Mouse (Mus musculus) heart, adult 8-10 months (tissue): Measurements from ENCODE around the gene Deaf1. TPM values are rescaled to one million over a fixed set of nuclear protein-coding genes. Genes with fewer than 3 reads are reported as not detected.

Source experiments
- DNase-seq: peaks from one replicate; pipeline ENCODE4 v3.0.0; 2022; ENCODE audit warnings: low spot score
- total RNA-seq, 4 experiments: library from RNA; stranded (reverse); gene quantifications; 2 replicates each; pipeline ENCODE4 v1.2.4; 2022

Deaf1 gene
- total RNA-seq, 4 experiments from 2014 or later, result 10.8 to 14.7 (median 12.7) TPM

DNA sequence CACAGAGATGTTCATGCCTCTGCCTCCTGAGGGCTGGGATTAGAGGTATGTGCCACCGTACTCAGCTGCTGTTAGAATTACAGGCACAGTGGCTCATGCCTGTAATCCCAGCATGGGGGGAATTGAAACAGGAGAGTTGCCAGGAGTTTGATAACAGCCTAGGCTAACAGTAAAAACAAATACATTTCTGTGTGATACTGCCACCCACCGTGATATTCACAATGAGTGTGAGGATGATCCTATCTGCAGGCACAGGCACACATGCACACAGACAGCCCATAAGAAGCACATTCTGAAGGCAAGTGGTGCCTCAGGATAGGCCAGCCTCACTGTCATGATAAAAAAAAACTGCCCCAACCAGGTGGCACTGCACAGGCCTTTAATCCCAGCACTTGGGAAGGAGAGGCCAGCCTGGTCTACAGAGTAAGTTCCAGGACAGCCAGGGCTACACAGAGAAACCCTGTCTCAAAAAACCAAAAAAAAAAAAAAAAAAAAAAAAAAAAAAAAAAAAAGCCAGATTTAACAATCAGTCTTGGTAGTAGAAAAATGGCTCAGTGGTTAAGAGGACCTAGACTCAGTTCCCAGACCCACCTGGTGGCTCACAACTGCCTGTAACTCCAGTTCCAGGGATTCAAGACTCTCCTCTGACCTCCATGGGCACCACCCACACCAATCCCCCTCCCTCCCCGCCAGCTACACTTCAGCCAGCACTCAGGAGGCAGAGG lies 29.4 kb downstream of the Deaf1 start:
- no peak for DNase-seq

GRCm38 (mm10) chr7:141294479-141294878 lies 33.0 kb downstream of the Deaf1 start:
- no peak for DNase-seq

GRCm38 (mm10) chr7:141293852-141294471 lies 33.5 kb downstream of the Deaf1 start:
- DNase-seq, result no peak

GRCm38 (mm10) chr7:141292583-141293388 lies 34.7 kb downstream of the Deaf1 start:
- no peak for DNase-seq

GRCm38 (mm10) chr7:141291921-141292582 lies 35.4 kb downstream of the Deaf1 start, which contains the start of gene Drd4:
Gene Drd4 (plus strand): TSS chr7:141292006.
- DNase-seq, result no peak

DNA sequence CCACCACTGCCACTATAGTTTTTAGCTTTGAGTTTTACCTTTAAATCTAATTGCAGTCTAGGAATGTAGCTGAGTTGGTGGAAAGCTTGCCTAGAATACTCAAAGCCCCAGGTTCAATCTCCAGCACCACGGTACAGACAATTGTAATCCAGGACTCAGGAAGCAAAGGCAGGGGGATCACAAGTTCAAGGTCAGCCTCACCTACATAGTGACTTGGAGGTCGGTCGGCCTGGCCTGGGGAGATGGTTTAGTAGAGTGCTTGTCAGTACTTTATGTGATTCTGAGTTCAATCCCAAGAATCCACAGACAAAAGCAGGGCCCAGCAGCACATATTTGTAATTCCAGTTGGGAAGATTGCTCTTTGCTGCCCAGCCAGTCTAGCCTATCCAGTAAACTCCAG lies 39.4 kb downstream of the Deaf1 start:
- no peak for DNase-seq

- no peak for DNase-seq
Measured at GRCm38 (mm10) chr7:141282756-141283155, 44.7 kb downstream of the Deaf1 start.

DNA sequence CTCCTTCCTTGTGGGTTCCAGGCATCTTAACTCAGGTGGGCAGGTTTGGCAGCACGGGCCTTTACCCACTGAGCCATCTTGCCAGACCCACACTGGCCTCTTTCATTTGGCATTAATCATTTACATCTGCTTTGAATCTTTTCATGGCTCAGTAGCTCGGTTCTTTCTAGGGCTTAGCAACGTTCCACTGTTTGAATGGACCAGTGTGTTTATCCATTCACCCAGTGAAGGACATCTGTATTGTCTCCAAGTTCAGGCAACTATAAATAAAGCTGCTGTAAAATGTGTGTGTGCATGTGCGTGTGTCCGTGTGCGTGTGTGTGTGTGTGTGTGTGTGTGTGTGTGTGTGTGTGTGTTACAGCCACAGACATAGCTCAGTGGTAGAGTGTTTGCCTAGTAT lies 46.0 kb downstream of the Deaf1 start:
- no peak for DNase-seq

- DNase-seq, result no peak
Measured at GRCm38 (mm10) chr7:141278766-141279590, 48.5 kb downstream of the Deaf1 start, which contains the start of gene Sct. Gene Sct (minus strand): TSS chr7:141279133.

DNA sequence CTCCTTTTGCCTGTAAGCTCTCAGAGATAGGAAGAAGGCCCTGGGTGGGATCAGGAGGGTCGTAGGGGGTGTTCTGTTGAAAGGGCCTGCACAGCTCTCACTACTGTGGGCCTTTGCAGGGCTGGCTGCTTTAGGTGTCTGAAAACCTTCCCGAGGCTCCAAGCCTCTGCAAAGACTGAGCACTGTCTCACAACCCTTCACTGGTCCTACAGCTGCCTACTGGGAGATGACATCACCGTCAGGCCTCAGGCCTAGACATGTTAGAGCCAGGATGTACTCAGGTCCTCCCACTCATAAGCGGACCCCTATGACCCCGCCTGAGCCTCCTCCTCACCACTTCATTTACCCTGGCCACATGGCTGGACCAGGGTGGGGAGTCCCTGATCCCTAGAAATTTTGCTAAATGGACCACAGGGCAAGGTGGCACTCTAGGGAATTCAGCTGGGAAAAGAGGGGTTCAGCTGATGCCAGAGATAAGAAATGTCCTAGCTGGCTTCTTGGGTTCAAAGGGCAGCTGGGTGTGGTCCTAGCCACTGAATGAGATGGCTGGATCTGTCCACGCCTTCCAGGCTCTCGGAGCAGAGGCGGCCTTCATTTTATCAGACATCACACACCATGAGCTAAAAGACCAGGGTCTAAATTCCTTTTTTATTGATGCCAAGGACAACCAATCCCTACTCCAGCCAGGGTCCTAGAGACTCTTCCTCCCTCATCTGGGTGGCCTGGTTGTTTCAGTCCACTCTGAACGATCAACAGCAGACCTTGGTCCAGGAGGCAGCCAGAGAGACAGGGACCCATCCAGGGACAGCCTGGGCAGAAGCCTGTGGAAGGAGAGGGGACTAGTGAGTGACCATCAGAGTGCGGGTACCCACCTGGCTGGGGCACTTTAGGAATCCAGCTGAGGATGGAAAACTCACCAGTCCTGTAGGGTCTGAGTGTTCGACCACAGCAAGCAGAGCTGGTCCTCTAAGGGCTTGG lies 49.5 kb downstream of the Deaf1 start:
- no peak for DNase-seq

DNA sequence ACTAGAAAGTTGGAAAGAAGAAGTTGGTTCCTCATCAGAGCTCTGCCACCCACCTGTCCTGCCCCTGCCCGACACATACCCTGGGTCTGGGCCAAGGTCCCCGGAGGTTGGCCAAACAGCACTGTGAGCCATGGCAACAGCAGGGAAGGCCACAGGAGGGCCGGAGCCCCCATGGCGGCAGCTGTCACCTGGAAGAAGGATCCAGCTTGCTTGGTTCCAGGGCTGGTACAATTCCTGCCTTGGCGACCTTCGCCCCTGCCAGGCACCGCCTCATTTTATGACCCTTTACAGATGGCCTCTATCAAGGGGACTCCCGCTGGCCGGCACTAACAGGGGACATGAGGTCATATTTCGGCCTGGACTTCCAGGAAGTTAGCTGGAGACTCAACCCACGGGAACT lies 50.9 kb downstream of the Deaf1 start, which contains the start of gene Cdhr5:
Gene Cdhr5 (minus strand): TSS at position 241 of the 400 bp plus-strand sequence.
- DNase-seq, result no peak

DNA sequence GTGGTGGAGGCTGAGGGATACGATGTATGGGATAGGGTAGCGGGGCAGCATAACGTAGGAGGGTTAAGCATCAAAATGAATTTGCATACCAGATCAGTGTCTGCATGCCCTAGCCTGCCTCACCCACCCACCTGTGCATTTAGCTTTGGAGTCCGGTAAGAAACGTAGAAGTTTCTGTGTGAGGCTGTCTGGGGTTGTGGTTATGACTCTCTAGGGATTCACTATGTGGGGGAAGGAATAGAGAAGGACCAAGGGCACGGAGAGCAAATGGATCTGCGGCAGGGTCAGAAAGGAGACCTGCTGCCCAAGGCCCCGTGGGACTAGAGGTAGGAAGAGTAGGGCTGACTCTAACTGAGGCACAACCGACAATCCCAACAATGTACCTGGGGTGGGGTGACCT lies 52.1 kb downstream of the Deaf1 start:
- DNase-seq, result no peak

DNA sequence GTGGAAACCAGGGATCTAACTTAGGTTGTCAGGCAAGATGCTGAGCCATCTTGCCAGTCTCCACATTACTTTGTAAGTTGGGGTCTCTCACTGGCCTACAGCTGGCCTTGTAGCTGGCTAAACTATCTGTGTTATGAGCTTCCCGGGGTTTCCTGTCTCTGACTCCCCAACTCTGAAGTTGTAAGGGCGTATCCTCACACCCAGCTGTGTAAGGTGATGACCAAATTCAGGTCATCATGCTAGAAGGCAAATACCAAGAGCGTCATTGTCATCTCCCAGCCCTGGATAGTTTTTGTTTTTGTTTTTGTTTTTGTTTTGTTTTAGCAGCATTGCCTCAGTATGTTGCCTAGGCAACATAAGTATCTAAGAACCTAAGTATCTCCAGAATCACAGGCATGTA lies 56.9 kb downstream of the Deaf1 start:
- no peak for DNase-seq

- no peak for DNase-seq
Measured at GRCm38 (mm10) chr7:141269273-141269545, 58.3 kb downstream of the Deaf1 start.

DNA sequence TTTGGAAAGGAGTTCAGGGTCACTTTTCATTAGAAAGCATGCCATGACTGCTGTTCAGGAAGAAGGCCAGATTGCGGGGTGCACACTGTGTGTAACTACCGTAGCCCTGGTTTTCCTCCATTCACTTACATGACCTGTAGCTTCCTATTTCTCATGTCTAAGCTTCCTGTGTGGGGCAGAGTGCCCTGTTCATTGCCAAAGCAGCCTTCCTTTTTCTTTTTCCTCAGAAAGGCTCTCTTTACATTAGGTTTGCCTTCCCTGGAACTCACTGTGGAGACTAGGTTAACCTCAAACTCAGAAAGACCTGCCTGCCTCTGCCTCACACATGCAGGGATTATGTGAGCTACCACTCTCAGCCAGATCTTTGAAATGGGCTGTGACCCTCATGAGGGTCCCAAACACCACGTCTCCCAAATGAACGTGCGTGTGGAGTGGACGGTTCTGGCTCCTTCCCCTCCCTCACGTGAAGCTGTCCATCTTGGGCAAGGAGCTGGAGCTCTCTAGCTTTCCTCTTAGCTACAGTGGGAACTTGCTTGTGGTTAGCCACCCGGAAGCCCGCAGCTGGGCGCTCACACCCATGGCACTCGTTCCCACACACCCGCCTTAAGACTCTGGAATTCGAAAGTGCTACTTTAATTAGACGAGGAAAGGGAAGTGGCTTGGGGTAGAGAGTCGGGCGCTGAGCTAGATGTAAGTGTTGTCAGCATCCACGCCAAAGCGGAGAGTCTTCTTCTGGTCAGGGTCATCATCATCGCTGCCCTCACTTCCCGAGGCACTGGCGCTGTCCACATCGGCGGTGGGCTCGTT lies 58.8 kb downstream of the Deaf1 start:
- DNase-seq, result peak; percentile 39

DNA sequence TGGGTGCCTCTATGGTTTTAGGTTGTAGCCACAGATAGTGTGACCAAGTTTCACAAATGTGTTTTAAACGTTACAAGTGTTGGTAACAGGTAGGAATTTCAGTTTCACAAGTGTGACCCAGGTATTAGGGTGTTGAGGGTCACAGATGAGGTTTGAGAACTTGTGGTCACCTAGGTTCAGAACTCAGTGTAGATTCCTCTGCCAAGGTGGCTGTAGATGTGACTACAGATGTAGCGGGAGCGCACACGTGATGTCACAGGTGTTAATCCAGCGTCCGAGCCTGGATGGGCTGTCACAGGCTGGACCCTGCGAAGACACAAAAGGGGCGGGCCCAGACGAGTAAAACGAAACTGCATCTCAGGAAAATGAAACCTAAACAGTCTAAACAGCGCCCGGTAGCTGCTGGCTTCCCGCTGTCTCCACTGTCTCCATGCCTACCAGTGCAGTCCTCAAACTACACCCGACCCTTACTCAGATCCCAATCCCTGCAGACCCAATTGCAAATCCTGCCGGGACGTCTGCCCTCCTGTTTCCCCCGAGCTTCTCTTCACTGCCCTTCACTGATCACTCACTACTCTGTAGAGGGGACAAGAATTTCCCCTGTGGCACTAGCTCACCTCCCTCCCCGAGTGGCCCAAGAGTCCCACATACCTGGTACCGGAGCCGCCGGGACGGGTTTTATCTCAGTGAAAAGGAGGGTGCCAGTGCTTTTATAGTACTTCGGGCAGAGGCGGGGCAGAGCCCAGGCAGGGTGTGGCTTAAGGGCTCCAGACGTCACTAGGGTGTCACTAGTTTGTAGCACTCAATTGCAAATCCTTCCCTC lies 61.5 kb downstream of the Deaf1 start, which contains the start of gene Irf7:
Gene Irf7 (minus strand): TSS at position 743 of the 823 bp plus-strand sequence.
- DNase-seq, result peak; percentile 76

- DNase-seq, result no peak
Measured at GRCm38 (mm10) chr7:141265411-141265738, 62.1 kb downstream of the Deaf1 start.

- no peak for DNase-seq
Measured at GRCm38 (mm10) chr7:141264761-141265410, 62.6 kb downstream of the Deaf1 start.
